Mouse (Mus musculus): Measurements from ENCODE around the gene Creb3l4. TPM values are rescaled to one million over a fixed set of nuclear protein-coding genes. Genes with fewer than 3 reads are reported as not detected.

The Creb3l4 gene
- not detected for polyA plus RNA-seq (2015; fragmentation: Illumina TruSeq; extraction: RNeasy Lipid Tissue Mini Kit (QIAGEN cat#74804); ENCODE audit: insufficient read depth, low read depth, low replicate concordance)

DNA sequence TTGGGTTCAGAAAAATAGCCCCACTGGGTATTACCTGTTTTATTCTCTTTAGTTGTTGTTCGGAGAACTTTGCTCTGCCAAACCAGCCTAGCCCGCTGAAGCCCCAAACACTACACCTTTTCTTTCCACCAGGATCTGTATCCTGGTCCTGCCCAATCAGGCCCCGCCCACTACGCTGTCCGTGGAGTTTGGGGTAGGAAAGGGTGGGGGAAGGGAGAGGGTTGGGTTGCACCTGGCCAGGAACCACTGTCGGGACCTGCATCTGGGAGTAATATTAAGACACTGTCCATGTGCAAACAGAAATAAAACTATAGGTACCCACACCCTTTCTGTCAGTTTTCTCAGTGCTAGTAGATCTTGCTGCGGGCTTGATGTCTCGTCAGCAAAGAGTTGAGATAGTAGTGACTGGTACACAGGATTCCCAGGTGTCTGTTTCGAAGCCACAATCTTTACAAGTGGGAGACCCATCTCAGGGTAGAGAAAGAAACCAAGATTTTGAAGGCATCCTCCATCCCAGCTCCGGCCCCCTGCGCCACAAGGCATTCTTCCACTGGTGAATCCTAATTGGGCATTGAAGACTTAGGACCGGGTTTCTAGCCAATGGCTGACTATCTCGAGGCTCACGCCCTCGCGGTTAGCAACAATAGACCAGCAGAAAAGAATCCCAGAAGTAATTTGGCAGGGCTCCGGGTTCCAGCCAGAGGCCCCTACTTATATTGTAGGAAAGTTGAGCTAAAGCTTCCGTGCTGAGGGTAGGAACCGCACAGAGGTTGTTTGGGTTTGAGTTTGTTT, at the start of gene Creb3l4:
Gene Creb3l4 (minus strand): TSS at position 529 of the 792 bp plus-strand sequence.

DNA sequence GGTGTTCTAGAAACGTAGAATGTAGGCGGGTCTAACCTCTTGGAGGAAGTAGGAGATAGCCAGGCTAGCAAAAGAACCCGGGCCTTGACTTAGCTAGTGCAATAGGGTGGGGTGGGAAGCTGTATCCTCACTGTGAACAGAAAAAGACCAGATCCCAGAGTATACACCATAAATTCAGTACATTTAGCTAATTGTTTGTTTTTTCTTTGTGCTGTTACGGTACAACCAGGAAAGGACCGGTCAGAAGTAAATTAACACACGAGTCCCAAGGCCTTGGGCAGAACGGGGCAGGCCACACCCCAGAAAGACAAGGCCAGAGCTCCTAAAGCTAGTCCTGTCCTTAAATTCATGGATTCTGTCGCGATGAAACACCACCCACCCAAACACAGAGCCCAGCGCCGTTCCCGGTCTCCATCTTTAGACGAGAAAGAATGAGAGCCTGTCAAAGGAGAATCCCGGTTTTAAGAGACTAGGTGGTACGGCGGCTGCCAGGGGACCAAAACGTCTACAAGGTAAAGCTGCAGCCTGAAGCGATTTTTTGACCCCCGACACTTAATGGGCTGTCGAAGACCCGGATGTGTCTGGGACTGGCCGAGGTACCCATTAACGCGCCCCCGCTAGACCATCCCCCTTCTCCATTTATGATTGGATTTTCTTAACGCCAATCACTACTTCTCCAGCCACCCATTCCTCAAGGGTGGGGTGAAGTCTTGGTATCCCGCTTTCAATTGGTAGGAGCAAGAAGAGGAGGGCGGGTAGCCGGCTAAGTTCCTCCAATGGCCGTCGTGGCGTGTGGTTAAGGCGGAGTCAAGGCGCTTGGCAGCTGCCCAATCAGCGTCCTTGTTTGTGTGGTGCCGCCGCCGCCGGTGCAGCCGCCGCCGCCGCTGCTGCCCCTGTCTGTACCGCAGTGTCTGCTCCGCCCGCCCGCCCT, 49.3 kb upstream of the Creb3l4 start, which contains the start of gene Gatad2b:
Gene Gatad2b (plus strand): TSS at position 834 of the 931 bp plus-strand sequence.

DNA sequence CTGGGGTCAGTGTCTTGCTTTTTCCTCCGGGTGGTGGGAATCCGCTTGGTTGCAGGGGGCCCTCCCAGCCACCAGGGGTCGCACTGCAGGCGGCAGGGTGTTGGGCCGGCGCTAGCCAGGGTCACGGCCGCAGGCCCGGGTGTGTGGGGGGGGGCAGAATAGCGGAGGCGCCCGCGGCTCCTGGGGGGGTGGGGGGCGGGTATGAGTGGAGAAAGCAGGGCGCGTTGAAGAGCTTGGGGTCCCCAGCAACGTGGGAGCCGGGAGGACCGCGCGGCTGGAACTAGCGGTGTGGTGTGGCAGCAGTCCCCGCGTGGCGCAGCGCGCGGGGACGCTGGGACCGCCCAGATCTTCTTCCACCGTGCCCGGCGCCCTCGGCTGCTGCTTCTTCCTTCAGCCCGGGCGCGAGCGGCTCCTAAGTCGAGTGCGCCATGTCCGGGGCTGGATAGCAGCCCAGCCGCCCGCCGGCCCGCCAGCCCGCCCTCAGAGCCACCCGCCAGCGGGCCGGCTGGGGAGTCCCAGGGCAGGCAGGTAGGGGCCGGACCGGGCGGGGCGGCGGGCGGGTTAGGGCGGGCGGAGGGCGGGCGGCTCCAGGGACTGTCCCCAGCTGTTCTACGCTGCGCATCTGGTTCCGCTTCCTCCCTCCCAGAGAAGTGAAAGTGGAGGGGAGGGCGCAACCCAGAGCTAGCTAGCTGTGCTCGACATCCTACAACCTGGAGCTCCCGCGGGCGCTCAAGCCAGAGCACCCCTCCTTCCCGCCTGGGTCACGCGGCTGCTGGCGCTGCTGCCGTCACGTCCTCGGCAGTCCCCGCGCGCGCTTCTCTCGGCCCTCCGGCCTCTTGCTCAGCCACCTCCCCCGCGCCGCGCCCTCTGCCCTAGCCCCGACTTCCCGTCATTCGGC, 22.0 kb upstream of the Creb3l4 start, which contains the start of gene Dennd4b:
Gene Dennd4b (plus strand): TSS at position 152 of the 898 bp plus-strand sequence.

DNA sequence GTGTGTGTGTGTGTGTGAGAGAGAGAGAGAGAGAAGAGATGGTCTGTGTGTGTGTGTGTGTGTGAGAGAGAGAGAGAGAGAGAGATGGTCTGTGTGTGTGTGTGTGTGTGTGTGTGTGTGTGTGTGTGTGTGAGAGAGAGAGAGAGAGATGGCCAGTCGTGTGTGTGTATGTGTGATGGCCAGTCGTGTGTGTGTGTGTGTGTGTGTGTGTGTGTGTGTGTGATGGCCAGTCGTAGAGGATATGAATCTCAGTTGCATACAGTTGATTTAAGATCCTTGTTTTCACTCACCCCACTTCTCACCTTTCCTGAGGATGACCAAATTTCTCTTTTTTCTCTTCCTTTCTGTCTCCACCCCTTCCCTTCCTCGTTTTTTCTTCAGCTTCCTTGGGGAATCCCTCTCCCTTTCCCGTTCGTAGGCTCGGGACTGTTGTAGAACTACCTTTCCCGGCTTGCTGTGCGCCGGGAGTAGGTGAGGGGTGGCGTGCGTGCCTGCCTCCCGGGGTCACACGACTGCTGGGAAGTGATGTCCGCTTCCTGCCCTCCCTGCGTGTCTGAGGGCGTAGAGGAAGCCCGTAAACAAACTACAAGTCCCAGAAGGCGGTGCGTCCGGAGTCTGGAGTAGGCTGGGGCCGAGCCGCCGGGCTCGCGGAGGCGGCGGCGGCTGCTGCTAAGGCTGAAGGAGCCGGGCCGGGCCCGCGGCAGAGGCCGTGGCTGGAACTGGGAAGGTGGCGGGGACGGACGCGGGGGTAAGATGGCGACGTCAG, 10.5 kb upstream of the Creb3l4 start, which contains the start of gene Crtc2:
Gene Crtc2 (plus strand): TSS at position 511 of the 766 bp plus-strand sequence.

DNA sequence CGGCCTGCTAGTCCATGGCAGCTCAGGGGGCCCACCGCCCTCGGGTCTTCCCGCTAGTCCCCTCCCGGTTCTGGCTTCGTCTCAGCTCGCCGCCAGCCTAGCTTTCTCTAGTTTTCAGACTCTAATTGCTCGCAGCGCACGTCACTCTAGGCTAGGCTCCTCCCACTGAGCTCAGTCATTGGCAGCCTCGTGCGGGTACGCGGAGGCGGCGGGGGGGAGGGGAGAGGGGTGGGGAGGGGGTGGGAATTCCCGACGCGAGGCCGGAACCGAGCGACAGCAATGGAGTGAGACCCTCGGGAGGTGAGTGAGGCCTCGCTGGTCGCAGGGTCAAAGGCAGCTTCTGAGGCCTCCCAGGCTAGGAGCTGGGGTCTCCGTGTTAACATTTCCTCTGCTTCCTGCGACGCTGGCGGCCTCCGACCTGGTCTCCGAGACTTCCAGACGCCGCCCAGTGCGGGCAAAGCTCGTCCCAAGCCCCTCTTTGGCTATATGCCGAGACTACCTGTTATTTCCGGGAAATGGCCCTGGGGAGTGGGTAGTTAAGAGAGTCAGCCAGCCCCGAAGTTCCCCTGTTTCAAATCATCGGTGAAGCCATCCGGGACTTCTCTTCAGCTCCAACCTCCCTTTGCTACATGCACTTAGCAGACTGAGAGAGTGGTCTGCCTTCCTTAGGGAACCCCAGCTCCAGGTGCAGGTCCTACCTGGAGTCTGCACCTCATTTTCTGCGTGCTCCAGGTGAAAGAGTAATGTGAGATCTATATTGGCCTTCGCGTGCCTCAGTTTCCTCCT, 4.8 kb upstream of the Creb3l4 start, which contains the start of gene Slc39a1:
Gene Slc39a1 (plus strand): TSS at position 213 of the 786 bp plus-strand sequence.

DNA sequence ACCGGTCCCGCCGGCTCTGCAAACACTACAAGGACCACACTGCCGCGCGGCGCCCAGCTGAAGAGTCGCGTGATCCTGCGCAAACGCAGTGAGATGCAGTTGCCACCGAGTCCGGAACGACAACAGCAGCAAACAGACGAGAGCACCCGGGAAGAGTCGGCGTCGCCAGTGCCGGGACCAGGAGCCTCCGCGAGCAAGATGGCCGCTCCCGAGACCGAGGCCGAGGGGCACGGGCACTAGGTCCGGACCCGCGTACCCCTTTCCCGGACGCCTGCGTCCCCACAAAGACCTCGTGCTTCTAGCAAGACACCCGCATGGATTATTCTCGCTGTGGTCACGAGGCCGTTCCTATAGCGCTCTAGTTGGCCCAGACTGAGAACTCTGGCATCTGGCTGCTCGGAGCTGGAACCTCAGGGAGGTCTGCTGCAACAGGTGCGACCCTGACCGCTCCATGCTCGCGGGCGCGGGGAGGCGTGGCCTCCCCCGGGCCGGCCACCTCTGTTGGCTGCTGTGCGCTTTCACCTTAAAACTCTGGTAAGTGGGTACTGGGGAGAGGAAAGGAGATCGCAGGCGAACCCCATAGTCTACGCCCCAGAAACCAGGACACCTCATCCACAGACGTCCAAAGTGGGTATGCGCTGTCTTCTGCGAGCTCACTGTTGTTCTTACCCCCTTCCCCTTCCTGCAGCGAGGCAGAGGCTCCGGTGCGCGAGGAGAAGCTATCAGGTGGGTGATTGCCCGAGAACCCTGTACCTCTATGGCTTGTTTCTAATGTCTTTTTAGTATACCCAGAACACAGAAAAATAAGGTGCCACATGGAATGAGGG, 11.6 kb downstream of the Creb3l4 start, which contains the start of gene Jtb:
Gene Jtb (plus strand): TSS at position 91 of the 827 bp plus-strand sequence.

DNA sequence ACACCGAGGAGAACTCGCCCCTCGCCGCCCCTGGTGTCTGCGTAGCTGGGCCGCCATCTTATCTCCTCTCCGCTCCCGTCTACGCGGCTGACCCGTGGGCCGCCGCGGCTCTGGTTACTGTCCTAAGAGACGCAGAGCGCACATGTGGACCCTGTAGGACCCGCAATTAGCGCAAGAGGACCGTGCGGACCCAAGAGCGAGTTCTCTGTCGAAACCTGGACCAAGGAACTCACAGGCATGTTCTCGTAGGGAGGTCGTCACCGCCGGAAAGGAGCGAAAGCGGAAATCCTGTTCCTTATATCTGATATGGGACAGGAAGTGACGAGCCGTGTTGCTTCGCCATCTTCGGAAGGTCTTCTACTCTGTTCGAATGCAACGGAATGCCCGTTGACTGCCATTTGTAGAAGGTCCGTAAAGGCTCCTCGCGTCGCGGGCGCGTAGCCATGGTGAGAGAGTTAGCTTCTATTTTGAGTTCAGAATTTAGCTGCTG, 29.9 kb downstream of the Creb3l4 start, which contains the start of the genes Rps27 and Rab13:
Gene Rps27 (minus strand): TSS at position 275 of the 490 bp plus-strand sequence.
Gene Rab13 (plus strand): TSS at position 319 of the 490 bp plus-strand sequence.

Other genes starting within 250 kb of the Creb3l4 start
- gene Hax1, start 244.7 kb downstream of the Creb3l4 start, polyA plus RNA-seq (2015; fragmentation: Illumina TruSeq; extraction: RNeasy Lipid Tissue Mini Kit (QIAGEN cat#74804); ENCODE audit: insufficient read depth, low read depth, low replicate concordance), result 32.6 TPM
- gene 4933434E20Rik, start 191.9 kb downstream of the Creb3l4 start, polyA plus RNA-seq (2015; fragmentation: Illumina TruSeq; extraction: RNeasy Lipid Tissue Mini Kit (QIAGEN cat#74804); ENCODE audit: insufficient read depth, low read depth, low replicate concordance), result 22.4 TPM
- gene Ubap2l, start 190.9 kb downstream of the Creb3l4 start, polyA plus RNA-seq (2015; fragmentation: Illumina TruSeq; extraction: RNeasy Lipid Tissue Mini Kit (QIAGEN cat#74804); ENCODE audit: insufficient read depth, low read depth, low replicate concordance), result 20.0 TPM
- gene Tpm3, start 170.9 kb downstream of the Creb3l4 start, polyA plus RNA-seq (2015; fragmentation: Illumina TruSeq; extraction: RNeasy Lipid Tissue Mini Kit (QIAGEN cat#74804); ENCODE audit: insufficient read depth, low read depth, low replicate concordance), result 51.9 TPM
- gene Nup210l, start 139.4 kb downstream of the Creb3l4 start, polyA plus RNA-seq (2015; fragmentation: Illumina TruSeq; extraction: RNeasy Lipid Tissue Mini Kit (QIAGEN cat#74804); ENCODE audit: insufficient read depth, low read depth, low replicate concordance), result not detected
- 1,024 TPM for gene Rps27, start 29.9 kb downstream of the Creb3l4 start, polyA plus RNA-seq (2015; fragmentation: Illumina TruSeq; extraction: RNeasy Lipid Tissue Mini Kit (QIAGEN cat#74804); ENCODE audit: insufficient read depth, low read depth, low replicate concordance)
- 3.2 TPM for gene Rab13, start 29.8 kb downstream of the Creb3l4 start, polyA plus RNA-seq (2015; fragmentation: Illumina TruSeq; extraction: RNeasy Lipid Tissue Mini Kit (QIAGEN cat#74804); ENCODE audit: insufficient read depth, low read depth, low replicate concordance)
- gene Jtb, start 11.9 kb downstream of the Creb3l4 start, polyA plus RNA-seq (2015; fragmentation: Illumina TruSeq; extraction: RNeasy Lipid Tissue Mini Kit (QIAGEN cat#74804); ENCODE audit: insufficient read depth, low read depth, low replicate concordance), result 60.7 TPM
- 13.2 TPM for gene Slc39a1, start 4.7 kb upstream of the Creb3l4 start, polyA plus RNA-seq (2015; fragmentation: Illumina TruSeq; extraction: RNeasy Lipid Tissue Mini Kit (QIAGEN cat#74804); ENCODE audit: insufficient read depth, low read depth, low replicate concordance)
- 9.5 TPM for gene Crtc2, start 10.7 kb upstream of the Creb3l4 start, polyA plus RNA-seq (2015; fragmentation: Illumina TruSeq; extraction: RNeasy Lipid Tissue Mini Kit (QIAGEN cat#74804); ENCODE audit: insufficient read depth, low read depth, low replicate concordance)
- 3.7 TPM for gene Dennd4b, start 21.7 kb upstream of the Creb3l4 start, polyA plus RNA-seq (2015; fragmentation: Illumina TruSeq; extraction: RNeasy Lipid Tissue Mini Kit (QIAGEN cat#74804); ENCODE audit: insufficient read depth, low read depth, low replicate concordance)
- gene Gatad2b, start 49.7 kb upstream of the Creb3l4 start, polyA plus RNA-seq (2015; fragmentation: Illumina TruSeq; extraction: RNeasy Lipid Tissue Mini Kit (QIAGEN cat#74804); ENCODE audit: insufficient read depth, low read depth, low replicate concordance), result 3.5 TPM
- 6.5 TPM for gene Slc27a3, start 146.4 kb upstream of the Creb3l4 start, polyA plus RNA-seq (2015; fragmentation: Illumina TruSeq; extraction: RNeasy Lipid Tissue Mini Kit (QIAGEN cat#74804); ENCODE audit: insufficient read depth, low read depth, low replicate concordance)
- 12.9 TPM for gene Ints3, start 190.1 kb upstream of the Creb3l4 start, polyA plus RNA-seq (2015; fragmentation: Illumina TruSeq; extraction: RNeasy Lipid Tissue Mini Kit (QIAGEN cat#74804); ENCODE audit: insufficient read depth, low read depth, low replicate concordance)
- gene Npr1, start 222.4 kb upstream of the Creb3l4 start, polyA plus RNA-seq (2015; fragmentation: Illumina TruSeq; extraction: RNeasy Lipid Tissue Mini Kit (QIAGEN cat#74804); ENCODE audit: insufficient read depth, low read depth, low replicate concordance), result 24.0 TPM
- 10.1 TPM for gene Ilf2, start 232.6 kb upstream of the Creb3l4 start, polyA plus RNA-seq (2015; fragmentation: Illumina TruSeq; extraction: RNeasy Lipid Tissue Mini Kit (QIAGEN cat#74804); ENCODE audit: insufficient read depth, low read depth, low replicate concordance)
- gene Snapin, start 247.5 kb upstream of the Creb3l4 start, polyA plus RNA-seq (2015; fragmentation: Illumina TruSeq; extraction: RNeasy Lipid Tissue Mini Kit (QIAGEN cat#74804); ENCODE audit: insufficient read depth, low read depth, low replicate concordance), result 11.3 TPM

All from pancreas, adult 10 weeks (tissue).